Mouse (Mus musculus) heart, embryonic 15.5 days (tissue): Measurements from ENCODE around the gene Ifrd2. TPM values are rescaled to one million over a fixed set of nuclear protein-coding genes. Genes with fewer than 3 reads are reported as not detected.

ENCODE experiments used
- ATAC-seq: fragments of 200-750 bp; cut with Nextera tagmentation; replicated peaks from 2 replicates; pipeline ENCODE4 v1.8.0; 2017; ENCODE audit warnings: low read depth, moderate TSS enrichment; ENCODE audit not compliant: insufficient number of reproducible peaks, insufficient read depth, low FRiP score
- H3K27ac ChIP-seq: fragments of 300-500 bp; sonication (generic); 2 replicates; pipeline ENCODE4 v1.5.1; 2015; ENCODE audit warnings: mild to moderate bottlenecking, inconsistent platforms
- H3K27me3 ChIP-seq: fragments of 300-500 bp; sonication (generic); 2 replicates; pipeline ENCODE4 v1.6.1; 2015; ENCODE audit warnings: inconsistent platforms
- H3K36me3 ChIP-seq: fragments of 300-500 bp; sonication (generic); 2 replicates; pipeline ENCODE4 v1.6.1; 2015; ENCODE audit warnings: mild to moderate bottlenecking, inconsistent platforms
- H3K4me1 ChIP-seq: fragments of 300-500 bp; sonication (generic); replicated peaks from 2 replicates; pipeline ENCODE4 v1.6.1; 2015; ENCODE audit warnings: inconsistent platforms
- H3K4me2 ChIP-seq: fragments of 300-500 bp; sonication (generic); 2 replicates; pipeline ENCODE4 v1.6.1; 2015; ENCODE audit warnings: inconsistent platforms, mild to moderate bottlenecking, moderate library complexity
- H3K4me3 ChIP-seq: fragments of 300-500 bp; sonication (generic); 2 replicates; pipeline ENCODE4 v1.5.1; 2015; ENCODE audit warnings: mild to moderate bottlenecking, inconsistent platforms
- H3K9ac ChIP-seq: fragments of 300-500 bp; sonication (generic); 2 replicates; pipeline ENCODE4 v1.6.1; 2015; ENCODE audit warnings: mild to moderate bottlenecking, inconsistent platforms
- H3K9me3 ChIP-seq: fragments of 300-500 bp; sonication (generic); replicated peaks from 2 replicates; pipeline ENCODE4 v1.6.1; 2016; ENCODE audit warnings: inconsistent platforms
- WGBS: fragments of 180-500 bp; shearing (Covaris S2); methylation state at CpG from one replicate; pipeline ENCODE4 v1.1.7; 2015; ENCODE audit warnings: mixed read lengths; 5-methylcytosine and 5-hydroxymethylcytosine counted together
- polyA plus RNA-seq: library from polyadenylated mRNA; unstranded; fragments of >200 nt; fragmentation: Nextera tagmentation; extraction: Ambion mirVana; gene quantifications from 2 replicates; pipeline ENCODE4 v1.2.1, GENCODE M21; 2015

The Ifrd2 gene
- polyA plus RNA-seq, 1 experiment from 2014 or later = 31.7 TPM

DNA sequence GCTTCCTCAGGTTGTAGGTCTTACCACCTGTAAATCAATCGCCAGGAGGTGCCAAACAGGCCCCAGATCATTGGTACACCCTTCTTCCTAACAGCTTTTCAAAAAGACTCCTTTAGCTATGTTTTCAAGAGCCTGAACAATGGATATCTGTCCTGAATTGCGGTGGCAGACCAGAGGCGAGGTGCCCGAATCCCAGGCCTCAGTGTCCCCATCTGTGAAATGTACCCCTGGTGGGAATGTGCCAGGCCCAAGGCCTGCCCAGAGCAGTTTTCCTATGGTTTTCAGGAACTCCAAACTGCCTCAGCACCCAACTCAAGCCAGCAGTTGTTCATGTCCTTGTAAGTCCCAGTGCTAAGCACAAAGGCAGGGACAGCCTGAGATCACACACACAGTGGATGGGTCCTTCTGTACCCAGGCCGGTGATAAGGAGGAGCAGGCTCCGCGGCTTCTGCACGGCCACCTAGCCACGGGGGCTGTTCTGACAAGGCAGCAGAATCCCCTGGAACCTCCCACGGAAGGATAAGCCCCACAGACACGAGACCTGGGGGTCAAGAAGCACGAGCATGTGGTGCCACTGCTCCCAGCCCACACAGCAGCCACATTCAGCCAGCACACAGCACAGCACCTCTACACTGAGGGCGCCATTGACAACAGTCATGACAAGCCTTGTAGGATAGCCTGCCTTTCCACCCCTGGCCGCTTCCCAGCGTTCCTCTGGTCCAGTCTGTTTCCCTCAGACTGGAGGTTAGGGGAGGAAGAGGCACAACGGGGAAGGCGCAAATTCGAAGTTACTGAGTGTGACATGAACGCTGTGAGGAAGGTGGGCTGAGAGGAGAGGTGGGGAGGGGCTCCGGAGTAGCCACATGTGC, 40.2 kb downstream of the Ifrd2 start:
- Histone ChIP-seq H3K4me2 (peak overlapping the region; percentile 94), H3K9ac (peak overlapping the region; percentile 44), H3K27me3 (no peaks in the 10 kb centered on the region), H3K4me1 (peaks cover 94% of the 10 kb centered on the region), H3K9me3 (no peaks in the 10 kb centered on the region), H3K36me3 (peaks cover 13% of the 10 kb centered on the region; the same call in 1 of the 2 replicates), H3K4me3 (no peak overlapping the region; the same call in 1 of the 2 replicates), H3K27ac (peak overlapping the region; percentile 89)
- no peak for ATAC-seq
- WGBS = 32% methylated on average over 20 of the region's 20 CpGs

DNA sequence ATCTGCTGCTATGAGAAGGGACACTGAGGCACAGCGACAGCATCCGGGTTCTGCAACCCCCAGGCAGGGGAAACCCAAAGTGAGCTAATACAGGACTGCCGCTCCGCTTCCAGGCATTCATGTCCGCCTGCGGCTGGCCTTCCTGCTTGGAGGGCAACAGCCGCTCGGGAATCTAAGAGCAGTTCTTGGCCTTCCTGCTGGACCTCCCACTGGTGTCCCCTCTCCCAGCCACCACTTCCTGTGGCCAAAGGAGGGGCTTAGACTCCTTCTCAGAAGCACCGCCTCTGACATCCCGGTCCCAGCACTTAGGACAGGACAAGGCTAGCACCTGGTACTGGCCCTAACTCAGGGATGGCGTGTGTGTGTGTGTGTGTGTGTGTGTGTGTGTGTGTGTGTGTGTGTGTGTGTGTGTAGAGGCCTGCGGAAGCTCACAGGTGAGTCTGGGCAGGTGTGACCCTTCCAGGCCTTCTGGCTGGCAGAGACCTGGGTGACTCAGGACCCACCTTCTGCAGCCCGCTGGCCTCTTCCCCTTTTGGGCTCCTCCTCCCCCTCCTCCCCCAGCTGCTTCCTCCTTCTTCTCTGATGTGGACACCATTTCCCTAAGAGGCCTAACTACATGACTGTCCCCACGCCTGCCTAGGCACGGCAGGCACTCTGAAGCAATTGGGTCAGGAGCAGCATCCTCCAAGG, 41.4 kb downstream of the Ifrd2 start:
- peak overlapping the region; percentile 12 for H3K4me3 ChIP-seq

DNA sequence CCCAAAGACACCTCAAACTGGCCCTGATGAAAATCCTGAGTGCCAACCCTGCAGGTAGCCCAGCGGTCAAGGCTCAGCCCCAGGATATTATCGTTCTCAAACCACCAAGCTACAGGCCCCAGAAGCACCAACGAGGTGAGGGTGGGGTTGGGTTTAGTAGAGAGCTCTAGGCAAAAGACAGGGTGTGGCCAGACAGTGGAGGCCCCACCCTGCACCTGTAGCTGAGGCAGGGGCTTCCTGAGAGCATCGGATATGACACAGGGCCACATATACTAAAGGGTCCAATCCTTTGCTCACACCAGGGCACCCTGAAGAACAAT, 41.9 kb downstream of the Ifrd2 start:
- 0 out of 2 replicates have a peak overlapping the region, but pooled peaks have one; percentile 13 for H3K9ac ChIP-seq
- no peak for ATAC-seq
- H3K36me3 ChIP-seq = peaks cover 6% of the 10 kb centered on the region; the same call in 1 of the 2 replicates
- no peaks in the 10 kb centered on the region for H3K9me3 ChIP-seq
- H3K4me1 ChIP-seq = peaks cover 89% of the 10 kb centered on the region
- peak overlapping the region; percentile 94 for H3K4me2 ChIP-seq
- no peaks in the 10 kb centered on the region for H3K27me3 ChIP-seq
- H3K27ac ChIP-seq = peak overlapping the region; percentile 89
- H3K4me3 ChIP-seq = peak overlapping the region; percentile 9; the same call in 1 of the 2 replicates
- WGBS = 40% methylated on average over 4 of the region's 4 CpGs

More for the DNA sequence above, 41.4 kb downstream of the Ifrd2 start:
- Histone ChIP-seq H3K27ac (peak overlapping the region; percentile 89), H3K4me2 (peak overlapping the region; percentile 94), H3K9me3 (no peaks in the 10 kb centered on the region), H3K36me3 (peaks cover 6% of the 10 kb centered on the region; the same call in 1 of the 2 replicates), H3K27me3 (no peaks in the 10 kb centered on the region), H3K9ac (peak overlapping the region; percentile 18; the same call in 1 of the 2 replicates), H3K4me1 (peaks cover 94% of the 10 kb centered on the region)
- peak; percentile 32; the same call in 1 of the 2 replicates for ATAC-seq
- WGBS = 48% methylated on average over 15 of the region's 15 CpGs

DNA sequence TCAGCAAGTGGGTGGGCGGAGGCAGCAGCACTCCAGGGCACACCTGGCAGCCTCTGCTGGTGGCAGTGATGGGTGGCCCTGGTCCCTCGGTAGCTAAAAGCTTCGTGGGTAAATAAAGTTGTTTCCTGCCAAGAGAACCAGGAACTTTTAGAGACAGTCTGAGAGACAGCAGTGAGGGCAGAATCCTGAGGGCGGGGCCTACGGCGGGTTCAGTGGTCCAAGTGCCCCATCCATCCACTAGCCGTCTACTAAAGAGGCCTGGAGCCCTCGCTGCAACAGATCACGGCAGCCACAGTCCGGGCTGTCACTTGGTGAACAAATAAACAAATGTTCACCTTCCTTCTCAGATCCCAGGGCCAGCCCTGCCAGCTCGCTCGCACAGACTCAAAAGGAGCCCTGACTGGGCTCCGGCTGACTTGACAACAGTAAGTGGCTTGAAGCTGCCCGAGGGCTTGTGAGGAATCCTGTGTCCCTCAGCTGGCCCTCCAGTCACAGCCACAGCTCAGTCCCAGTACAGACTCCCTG, 42.5 kb downstream of the Ifrd2 start:
- Histone ChIP-seq H3K9me3 (no peaks in the 10 kb centered on the region), H3K4me1 (peaks cover 83% of the 10 kb centered on the region), H3K27me3 (no peaks in the 10 kb centered on the region), H3K27ac (peak overlapping the region; percentile 89), H3K36me3 (peaks cover 6% of the 10 kb centered on the region; the same call in 1 of the 2 replicates), H3K9ac (peak overlapping the region; percentile 32), H3K4me2 (peak overlapping the region; percentile 94), H3K4me3 (0 out of 2 replicates have a peak overlapping the region, but pooled peaks have one; percentile 2)
- ATAC-seq = no peak
- WGBS = 28% methylated on average over 14 of the region's 14 CpGs

DNA sequence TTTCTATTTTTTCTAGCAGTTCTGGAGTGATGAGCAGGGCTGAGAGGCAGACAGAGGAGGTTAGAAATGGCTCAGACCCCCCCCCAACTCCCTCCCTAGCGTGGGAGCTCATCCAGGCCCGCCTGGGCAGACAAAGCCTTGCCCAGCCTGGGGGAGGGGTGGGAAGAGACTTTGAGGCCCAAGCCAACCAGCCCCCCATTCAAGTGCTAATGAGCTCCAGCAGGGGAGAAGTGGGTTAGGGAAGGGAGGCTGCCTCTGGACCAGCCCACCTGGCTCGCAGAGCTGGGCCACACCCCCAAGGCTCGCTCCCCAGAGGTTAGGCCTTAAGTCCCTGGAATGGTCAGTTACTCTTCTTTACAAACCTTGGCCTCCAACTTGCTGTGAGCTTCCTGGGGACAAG, 43.1 kb downstream of the Ifrd2 start:
- peaks cover 79% of the 10 kb centered on the region for H3K4me1 ChIP-seq
- H3K9me3 ChIP-seq = no peaks in the 10 kb centered on the region
- 24% methylated on average over 4 of the region's 4 CpGs for WGBS
- H3K9ac ChIP-seq = peak overlapping the region; percentile 32; the same call in 1 of the 2 replicates
- peak overlapping the region; percentile 94 for H3K4me2 ChIP-seq
- peak overlapping the region; percentile 89 for H3K27ac ChIP-seq
- ATAC-seq = no peak
- H3K27me3 ChIP-seq = no peaks in the 10 kb centered on the region
- peaks cover 1% of the 10 kb centered on the region; the same call in 1 of the 2 replicates for H3K36me3 ChIP-seq
- H3K4me3 ChIP-seq = 0 out of 2 replicates have a peak overlapping the region, but pooled peaks have one; percentile 2

DNA sequence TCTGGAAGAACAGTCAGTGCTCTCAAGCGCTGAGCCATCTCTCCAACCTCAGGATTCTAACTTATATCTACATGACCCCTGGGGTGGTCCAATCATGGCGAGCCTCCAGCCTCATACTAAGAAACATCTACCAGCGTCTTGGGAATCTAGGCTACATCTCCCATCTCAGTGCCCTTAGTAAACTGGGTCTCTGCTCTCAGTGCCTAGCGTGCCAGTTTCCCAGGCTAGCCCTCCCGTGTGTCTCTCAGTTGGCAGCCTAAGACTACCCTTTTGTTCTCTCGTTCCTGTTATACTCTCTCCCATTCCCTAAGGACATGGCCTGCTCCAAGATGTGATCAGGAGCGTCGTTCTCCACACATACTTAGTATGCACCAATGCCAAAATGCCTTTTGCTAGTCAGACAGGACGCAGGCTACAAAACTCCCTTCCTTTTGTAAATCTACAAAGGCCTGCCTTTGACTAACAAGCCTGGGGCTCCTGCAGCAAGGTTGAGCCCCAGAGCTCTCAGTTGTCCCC, 43.9 kb downstream of the Ifrd2 start:
- Histone ChIP-seq H3K4me3 (peak overlapping the region; percentile 94; the same call in 1 of the 2 replicates), H3K4me1 (peaks cover 77% of the 10 kb centered on the region), H3K9ac (no peak overlapping the region), H3K36me3 (no peaks in the 10 kb centered on the region), H3K27me3 (no peaks in the 10 kb centered on the region), H3K27ac (peak overlapping the region; percentile 89), H3K4me2 (peak overlapping the region; percentile 94), H3K9me3 (no peaks in the 10 kb centered on the region)
- WGBS = 73% methylated on average over 9 of the region's 9 CpGs
- ATAC-seq = no peak

DNA sequence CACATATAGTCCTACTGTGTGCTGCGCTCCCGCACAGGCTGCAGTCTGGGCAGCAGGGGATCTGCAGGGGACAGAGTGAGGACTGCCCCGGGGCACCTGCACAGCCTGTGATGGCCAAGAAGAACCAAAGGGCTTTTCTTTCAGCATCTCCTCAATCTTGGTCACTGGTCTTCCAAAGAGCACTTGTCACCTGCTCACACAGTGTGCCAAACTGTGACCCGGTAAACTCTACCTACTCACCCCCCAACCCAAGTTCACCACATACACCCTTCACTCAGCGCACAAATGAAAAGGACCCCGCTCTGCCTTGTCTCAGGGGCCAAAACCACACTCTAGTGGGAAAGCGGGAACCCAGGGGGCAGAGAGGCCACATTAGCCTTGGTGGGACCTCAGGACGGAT, 44.4 kb downstream of the Ifrd2 start:
- ATAC-seq = no peak

DNA sequence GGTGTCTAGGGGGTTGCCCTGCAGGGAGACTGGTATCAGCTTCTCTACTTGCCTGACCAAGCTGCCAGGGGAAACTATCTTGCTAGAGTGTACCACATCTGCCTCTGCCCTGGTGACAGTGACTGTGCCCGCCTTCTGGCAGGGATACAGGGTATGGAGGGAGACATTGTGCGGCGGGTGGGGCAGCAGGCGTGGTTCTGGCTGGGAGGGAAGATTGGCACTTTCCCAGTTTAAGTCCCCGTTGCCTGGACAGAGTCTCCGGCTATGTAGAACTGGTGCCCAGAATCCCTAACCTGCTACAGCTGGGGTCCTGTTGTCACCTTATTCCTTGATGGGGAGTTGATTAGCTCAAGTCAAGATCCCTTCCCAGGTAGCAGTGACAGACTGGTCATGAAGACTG, 45.0 kb downstream of the Ifrd2 start:
- no peaks in the 10 kb centered on the region for H3K27me3 ChIP-seq
- no peak for ATAC-seq
- 48% methylated on average over 6 of the region's 6 CpGs for WGBS
- peaks cover 75% of the 10 kb centered on the region for H3K4me1 ChIP-seq
- peak overlapping the region; percentile 100 for H3K9ac ChIP-seq
- H3K27ac ChIP-seq = peak overlapping the region; percentile 89
- H3K4me3 ChIP-seq = peak overlapping the region; percentile 94
- no peaks in the 10 kb centered on the region for H3K9me3 ChIP-seq
- peak overlapping the region; percentile 94 for H3K4me2 ChIP-seq
- no peaks in the 10 kb centered on the region for H3K36me3 ChIP-seq

More for the DNA sequence above, 44.4 kb downstream of the Ifrd2 start:
- peak overlapping the region; percentile 89 for H3K27ac ChIP-seq
- peak overlapping the region; percentile 94 for H3K4me2 ChIP-seq
- H3K27me3 ChIP-seq = no peaks in the 10 kb centered on the region
- H3K9ac ChIP-seq = peak overlapping the region; percentile 100; the same call in 1 of the 2 replicates
- H3K4me1 ChIP-seq = peaks cover 75% of the 10 kb centered on the region
- H3K36me3 ChIP-seq = no peaks in the 10 kb centered on the region
- H3K4me3 ChIP-seq = peak overlapping the region; percentile 94; the same call in 1 of the 2 replicates
- 93% methylated on average over 8 of the region's 8 CpGs for WGBS
- H3K9me3 ChIP-seq = no peaks in the 10 kb centered on the region

DNA sequence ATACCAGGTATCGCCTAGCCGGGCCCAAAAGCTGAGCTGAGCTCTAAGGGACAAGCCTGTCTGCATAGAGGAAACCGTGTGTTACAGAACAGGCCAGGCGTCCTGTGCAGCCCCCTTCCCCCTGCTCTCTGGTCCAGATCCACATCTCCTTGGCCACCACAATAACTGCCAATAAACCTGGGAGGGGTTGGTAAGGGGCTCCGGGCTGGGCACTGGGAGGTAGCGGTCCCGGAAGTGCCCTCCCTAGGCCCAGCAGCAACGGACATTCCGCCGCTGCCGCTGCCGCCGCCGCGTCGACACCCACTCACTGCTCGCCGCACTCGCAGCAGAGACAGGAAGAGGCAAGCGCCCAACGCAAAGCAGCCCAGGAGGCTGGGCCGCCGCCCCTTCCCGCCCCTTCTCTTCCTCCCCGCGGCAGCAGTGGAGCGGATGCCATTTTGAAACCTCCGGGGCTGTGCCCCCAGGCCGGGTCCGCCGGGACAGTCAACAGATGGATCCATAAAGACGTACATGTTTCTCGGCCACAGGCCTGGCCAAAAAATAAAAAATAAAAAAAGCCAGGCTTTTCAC, 45.7 kb downstream of the Ifrd2 start:
- Histone ChIP-seq H3K4me3 (peak overlapping the region; percentile 94), H3K27me3 (no peaks in the 10 kb centered on the region), H3K9me3 (no peaks in the 10 kb centered on the region), H3K36me3 (no peaks in the 10 kb centered on the region), H3K9ac (peak overlapping the region; percentile 100), H3K4me2 (peak overlapping the region; percentile 94), H3K4me1 (peaks cover 68% of the 10 kb centered on the region), H3K27ac (peak overlapping the region; percentile 89)
- peak; percentile 45 for ATAC-seq
- 1% methylated on average over 33 of the region's 33 CpGs for WGBS

DNA sequence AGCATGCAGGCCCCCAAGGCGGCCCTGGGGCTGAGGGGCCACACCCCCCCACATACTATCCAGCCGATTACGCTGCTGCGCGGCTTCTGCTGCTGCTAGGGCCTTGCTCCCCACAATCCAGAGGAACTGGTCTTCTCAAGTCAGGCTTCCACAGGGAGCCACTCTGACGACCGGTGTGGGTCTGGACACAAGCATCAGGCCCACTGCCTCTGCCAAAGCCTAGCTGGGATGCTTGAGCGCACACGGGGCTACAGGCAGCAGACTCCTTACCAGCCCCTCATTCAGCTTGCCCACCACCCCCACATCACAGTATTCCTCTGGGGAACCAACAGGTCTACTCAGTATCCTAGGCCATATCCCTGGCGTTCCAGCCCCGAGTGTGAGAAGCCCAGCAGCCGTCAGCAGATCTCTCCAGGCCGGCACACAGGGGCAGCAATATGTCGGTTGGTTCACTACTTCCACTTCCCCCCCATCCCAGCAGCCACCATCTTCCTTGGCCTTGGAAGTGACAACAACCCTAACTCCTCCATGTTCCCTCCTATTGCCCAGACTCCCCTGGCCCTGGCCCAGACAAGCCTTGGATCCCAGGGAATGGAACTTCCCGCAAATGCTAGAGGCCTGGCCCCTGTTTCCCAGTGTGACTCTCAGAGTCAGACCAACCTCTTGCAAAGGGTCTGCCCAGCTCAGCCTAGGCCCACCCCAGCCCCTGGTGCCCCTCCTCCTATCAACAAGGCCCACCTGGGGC, 46.4 kb downstream of the Ifrd2 start:
- H3K4me1 ChIP-seq = peaks cover 61% of the 10 kb centered on the region
- H3K27me3 ChIP-seq = no peaks in the 10 kb centered on the region
- ATAC-seq = 0 out of 2 replicates have a peak, but pooled peaks have one; percentile 0
- H3K4me3 ChIP-seq = peak overlapping the region; percentile 94
- no peaks in the 10 kb centered on the region for H3K36me3 ChIP-seq
- H3K27ac ChIP-seq = peak overlapping the region; percentile 89
- H3K4me2 ChIP-seq = peak overlapping the region; percentile 94
- no peaks in the 10 kb centered on the region for H3K9me3 ChIP-seq
- peak overlapping the region; percentile 100 for H3K9ac ChIP-seq
- WGBS = under 1% methylated on average over 15 of the region's 15 CpGs
